Mouse (Mus musculus) limb, embryonic 11.5 days (tissue): ENCODE measurements around the gene Zfp61. TPM values are rescaled to one million over a fixed set of nuclear protein-coding genes. Genes with fewer than 3 reads are reported as not detected.
"Not testable (repeated sequence)": the region's sequence is repeated elsewhere in the genome, so short reads cannot be mapped to it uniquely, and the experiment has no call there.

ENCODE experiments used
- ATAC-seq: fragments of 200-750 bp; cut with Nextera tagmentation; 2 replicates; pipeline ENCODE4 v1.8.0; 2017; ENCODE audit warnings: low read depth; ENCODE audit not compliant: insufficient number of reproducible peaks, low FRiP score, low TSS enrichment
- DNase-seq: peaks from one replicate; pipeline ENCODE4 v3.0.0-alpha.2; 2015; ENCODE audit warnings: low spot score
- H3K27ac ChIP-seq: fragments of 300-500 bp; sonication (generic); replicated peaks from 2 replicates; pipeline ENCODE4 v1.5.1; 2014; ENCODE audit warnings: low read depth, mild to moderate bottlenecking, low read length
- H3K27me3 ChIP-seq: fragments of 300-500 bp; sonication (generic); 2 replicates; pipeline ENCODE4 v1.6.1; 2014; ENCODE audit warnings: mild to moderate bottlenecking, low read length, mixed read lengths; ENCODE audit not compliant: control insufficient read depth, insufficient read depth
- H3K36me3 ChIP-seq: fragments of 300-500 bp; sonication (generic); 2 replicates; pipeline ENCODE4 v1.6.1; 2014; ENCODE audit warnings: mild to moderate bottlenecking, low read length, moderate library complexity, mixed read lengths; ENCODE audit not compliant: control insufficient read depth, insufficient read depth
- H3K4me1 ChIP-seq: fragments of 300-500 bp; sonication (generic); 2 replicates; pipeline ENCODE4 v1.6.1; 2014; ENCODE audit warnings: low read length, mixed read lengths; ENCODE audit not compliant: control insufficient read depth, insufficient read depth
- H3K4me2 ChIP-seq: fragments of 300-500 bp; sonication (generic); 2 replicates; pipeline ENCODE4 v1.6.1; 2014; ENCODE audit warnings: low read depth, mild to moderate bottlenecking, moderate library complexity; ENCODE audit not compliant: severe bottlenecking
- H3K4me3 ChIP-seq: fragments of 300-500 bp; sonication (generic); 2 replicates; pipeline ENCODE4 v1.5.1; 2014; ENCODE audit warnings: low read depth, low read length
- H3K9ac ChIP-seq: fragments of 300-500 bp; sonication (generic); 2 replicates; pipeline ENCODE4 v1.6.1; 2014; ENCODE audit warnings: mild to moderate bottlenecking, low read length
- H3K9me3 ChIP-seq: fragments of 300-500 bp; sonication (generic); 2 replicates; pipeline ENCODE4 v1.6.1; 2016; ENCODE audit warnings: low read length; ENCODE audit not compliant: control insufficient read depth
- WGBS: fragments of 180-500 bp; shearing (Covaris S2); extraction: QIAGEN DNeasy Blood & Tissue Kit; methylation state at CpG from one replicate; pipeline ENCODE4 v1.1.7; 2014; 5-methylcytosine and 5-hydroxymethylcytosine counted together
- polyA plus RNA-seq: library from polyadenylated mRNA; unstranded; fragments of >200 nt; fragmentation: Nextera tagmentation; extraction: Ambion mirVana; gene quantifications from 2 replicates; pipeline ENCODE4 v1.2.1, GENCODE M21; 2014

Zfp61 gene
- polyA plus RNA-seq, 1 experiment from 2014 or later, result 51.2 TPM

GRCm38 (mm10) chr7:24280031-24280857 is 20.8 kb downstream of the Zfp61 start:
- DNase-seq, result no peak
- Histone ChIP-seq H3K4me1 (no peaks in the 10 kb centered on the region), H3K36me3 (no peaks in the 10 kb centered on the region), H3K9me3 (no peaks in the 10 kb centered on the region; the same call in none of the 2 replicates), H3K4me3 (no peak overlapping the region), H3K27me3 (no peaks in the 10 kb centered on the region), H3K9ac (no peak overlapping the region), H3K27ac (no peak overlapping the region), H3K4me2 (no peak overlapping the region)
- WGBS, result 54% methylated on average over 10 of the region's 10 CpGs
- peak; percentile 51; the same call in 1 of the 2 replicates for ATAC-seq

DNA sequence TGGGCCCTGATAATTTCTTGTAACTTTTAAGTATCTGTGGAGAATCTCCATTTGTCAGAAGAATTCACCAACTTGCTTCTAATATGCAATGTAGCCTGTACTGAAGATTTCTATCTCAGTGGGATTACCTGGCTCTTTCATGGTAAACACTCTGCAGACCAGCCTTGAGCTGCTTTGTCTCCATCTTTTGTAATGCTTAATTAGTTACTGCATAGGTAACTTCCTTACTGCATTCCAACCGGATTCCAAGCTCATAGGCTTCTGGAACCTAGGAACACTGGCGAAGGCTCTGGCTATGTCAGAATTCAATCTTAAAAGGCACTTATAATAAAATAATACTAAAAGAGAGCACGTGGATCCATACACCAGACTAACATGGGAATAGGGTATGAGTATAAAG is 22.3 kb downstream of the Zfp61 start:
- not testable (repeated sequence) for H3K27me3 ChIP-seq, H3K36me3 ChIP-seq, H3K9ac ChIP-seq, H3K4me3 ChIP-seq, H3K9me3 ChIP-seq, ATAC-seq, H3K4me1 ChIP-seq, H3K27ac ChIP-seq, DNase-seq, H3K4me2 ChIP-seq
- 88% methylated on average over 3 of the region's 3 CpGs for WGBS

GRCm38 (mm10) chr7:24274456-24274855 is 26.6 kb downstream of the Zfp61 start:
- whole genome bisulfite sequencing, result 93% methylated on average over 4 of the region's 4 CpGs
- Histone ChIP-seq H3K9ac (no peak overlapping the region), H3K4me2 (no peak overlapping the region), H3K4me1 (no peaks in the 10 kb centered on the region), H3K4me3 (no peak overlapping the region), H3K9me3 (no peaks in the 10 kb centered on the region; the same call in none of the 2 replicates), H3K27me3 (no peaks in the 10 kb centered on the region), H3K36me3 (peaks cover 8% of the 10 kb centered on the region), H3K27ac (no peak overlapping the region)
- ATAC-seq, result no peak
- no peak for DNase-seq

GRCm38 (mm10) chr7:24271191-24271590 is 29.8 kb downstream of the Zfp61 start:
- H3K27me3 ChIP-seq, result no peaks in the 10 kb centered on the region
- ATAC-seq (no peak), DNase-seq (no peak)
- H3K9ac ChIP-seq, result no peak overlapping the region
- peaks cover 8% of the 10 kb centered on the region for H3K36me3 ChIP-seq
- H3K4me3 ChIP-seq, result no peak overlapping the region
- H3K4me2 ChIP-seq, result no peak overlapping the region
- H3K4me1 ChIP-seq, result no peaks in the 10 kb centered on the region
- 97% methylated on average over 6 of the region's 6 CpGs for WGBS
- H3K27ac ChIP-seq, result no peak overlapping the region
- no peaks in the 10 kb centered on the region; the same call in none of the 2 replicates for H3K9me3 ChIP-seq

- H3K9me3 ChIP-seq, result no peaks in the 10 kb centered on the region; the same call in 1 of the 2 replicates
- H3K4me3 ChIP-seq, result peak within 1 kb of the TSS; percentile 59
- no peaks in the 10 kb centered on the region for H3K27me3 ChIP-seq
- peak within 1 kb of the TSS; percentile 81 for H3K9ac ChIP-seq
- peak within 1 kb of the TSS; percentile 59; the same call in 1 of the 2 replicates for H3K27ac ChIP-seq
- peak within 1 kb of the TSS; percentile 71 for H3K4me2 ChIP-seq
- H3K36me3 ChIP-seq, result peaks cover 8% of the 10 kb centered on the region
- under 1% methylated on average over 12 of the region's 12 CpGs for WGBS
- H3K4me1 ChIP-seq, result no peaks in the 10 kb centered on the region
- ATAC-seq (peak; percentile 90), DNase-seq (peak; percentile 89)
Observed at GRCm38 (mm10) chr7:24270288-24270672, 30.8 kb downstream of the Zfp61 start, which contains the start of gene Zfp93. Zfp93 (plus strand) TSS chr7:24270420.

DNA sequence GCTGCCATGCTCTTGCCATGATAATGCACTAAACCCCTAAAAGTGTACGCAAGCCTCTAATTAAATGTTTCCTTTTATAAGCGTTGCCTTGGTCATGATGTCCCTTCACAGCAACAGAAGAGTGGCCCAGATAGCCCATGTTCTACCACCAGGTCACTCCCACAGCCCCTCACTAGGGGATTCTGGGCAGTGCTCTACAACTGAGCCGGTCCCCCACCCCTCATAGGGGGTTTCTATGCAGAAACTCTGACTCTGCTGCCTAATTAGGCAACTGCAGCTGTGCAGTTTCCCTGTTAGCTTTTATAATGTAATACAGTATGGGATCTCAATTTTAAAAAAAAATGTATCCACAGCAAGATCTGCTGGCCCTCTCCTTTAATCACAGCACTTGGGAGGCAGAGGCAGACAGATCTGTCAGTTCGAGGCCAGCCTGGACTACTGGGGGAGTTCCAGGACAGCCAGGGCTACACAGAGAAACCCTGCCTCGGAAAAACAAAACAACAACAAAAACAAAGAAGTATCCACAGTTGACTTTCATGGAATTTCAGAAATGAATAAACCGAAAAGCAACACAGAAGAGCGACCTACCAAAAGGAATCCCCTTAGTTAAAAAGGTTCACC is 31.3 kb downstream of the Zfp61 start:
- no peaks in the 10 kb centered on the region for H3K27me3 ChIP-seq
- H3K4me1 ChIP-seq, result no peaks in the 10 kb centered on the region
- peak overlapping the region; percentile 59 for H3K4me3 ChIP-seq
- H3K9ac ChIP-seq, result peak overlapping the region; percentile 81
- H3K4me2 ChIP-seq, result peak overlapping the region; percentile 71
- 39% methylated on average over 7 of the region's 7 CpGs for WGBS
- H3K36me3 ChIP-seq, result peaks cover 4% of the 10 kb centered on the region
- H3K27ac ChIP-seq, result no peak overlapping the region
- peak; percentile 40; the same call in 1 of the 2 replicates for ATAC-seq
- H3K9me3 ChIP-seq, result no peaks in the 10 kb centered on the region; the same call in 1 of the 2 replicates
- DNase-seq, result no peak

- Histone ChIP-seq H3K36me3 (peaks cover under 1% of the 10 kb centered on the region; the same call in 1 of the 2 replicates), H3K27me3 (no peaks in the 10 kb centered on the region), H3K27ac (no peak overlapping the region), H3K9me3 (no peaks in the 10 kb centered on the region; the same call in 1 of the 2 replicates), H3K4me2 (no peak overlapping the region), H3K4me3 (no peak overlapping the region), H3K9ac (no peak overlapping the region), H3K4me1 (no peaks in the 10 kb centered on the region)
- ATAC-seq, result no peak
- WGBS, result 89% methylated on average over 3 of the region's 3 CpGs
- no peak for DNase-seq
Observed at GRCm38 (mm10) chr7:24269256-24269655, 31.8 kb downstream of the Zfp61 start.
